Mouse (Mus musculus) embryonic facial prominence, embryonic 10.5 days (tissue): ENCODE measurements at regions not wholly inside any gene's neighbourhood (a gene's known extent, or its start where the extent isn't known, plus 50 kb on each side); places are given as distances from the start of the nearest gene placed in this dataset.

Experiments used
- DNase-seq: peaks from one replicate; pipeline ENCODE4 v3.0.0-alpha.2; 2017; ENCODE audit warnings: low spot score
- H3K27ac ChIP-seq: fragments of 300-500 bp; sonication (generic); replicated peaks from 2 replicates; pipeline ENCODE4 v1.5.1; 2016; ENCODE audit warnings: mild to moderate bottlenecking
- H3K27me3 ChIP-seq: fragments of 300-500 bp; sonication (generic); replicated peaks from 2 replicates; pipeline ENCODE4 v1.6.1; 2016; ENCODE audit warnings: low read depth, mild to moderate bottlenecking; ENCODE audit not compliant: poor library complexity, severe bottlenecking
- H3K36me3 ChIP-seq: fragments of 300-500 bp; sonication (generic); replicated peaks from 2 replicates; pipeline ENCODE4 v1.6.1; 2016; ENCODE audit warnings: mild to moderate bottlenecking, moderate library complexity
- H3K4me1 ChIP-seq: fragments of 300-500 bp; sonication (generic); 2 replicates; pipeline ENCODE4 v1.6.1; 2016
- H3K4me3 ChIP-seq: fragments of 300-500 bp; sonication (generic); 2 replicates; pipeline ENCODE4 v1.5.1; 2016; ENCODE audit warnings: mild to moderate bottlenecking, moderate library complexity
- H3K9me3 ChIP-seq: fragments of 300-500 bp; sonication (generic); 2 replicates; pipeline ENCODE4 v1.6.1; 2016; ENCODE audit warnings: mild to moderate bottlenecking
- WGBS: fragments of 180-500 bp; shearing (Covaris S2); methylation state at CpG from one replicate; pipeline ENCODE4 v1.1.7; 2016; 5-methylcytosine and 5-hydroxymethylcytosine counted together

DNA sequence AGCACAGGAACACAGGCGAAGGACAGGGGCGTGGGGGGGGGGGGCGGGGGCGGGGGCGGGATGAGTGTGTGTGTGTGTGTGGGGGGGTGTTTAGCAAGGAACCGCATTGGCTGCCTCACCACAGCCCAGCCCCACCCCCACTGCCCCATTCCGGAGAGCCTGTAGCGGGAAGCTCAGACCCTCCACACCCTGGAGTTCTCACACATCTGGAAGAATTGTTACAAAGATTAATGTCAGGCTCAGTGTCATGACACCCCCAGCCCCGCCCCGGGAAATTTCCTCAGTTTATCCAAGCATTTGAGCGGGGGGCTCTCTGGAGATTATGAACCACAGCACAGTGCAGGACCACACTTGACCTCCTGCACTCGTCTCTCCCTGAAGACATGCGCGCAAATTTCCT, 106.6 kb upstream of the Smim23 start:
- H3K27me3 ChIP-seq: peaks cover 51% of the 10 kb centered on the region
- no peak overlapping the region for H3K27ac ChIP-seq

GRCm38 (mm10) chr11:32928837-32929236, 104.4 kb upstream of the Smim23 start:
- peaks cover 10% of the 10 kb centered on the region; the same call in 1 of the 2 replicates for H3K9me3 ChIP-seq
- no peak overlapping the region for H3K27ac ChIP-seq
- DNase-seq: no peak
- H3K27me3 ChIP-seq: peaks cover 53% of the 10 kb centered on the region
- no peaks in the 10 kb centered on the region for H3K36me3 ChIP-seq
- no peak overlapping the region for H3K4me3 ChIP-seq
- WGBS: 79% methylated on average over 2 of the region's 2 CpGs
- H3K4me1 ChIP-seq: peaks cover 38% of the 10 kb centered on the region

More for the DNA sequence above, 106.6 kb upstream of the Smim23 start:
- H3K4me3 ChIP-seq: peak overlapping the region; percentile 36
- H3K36me3 ChIP-seq: no peaks in the 10 kb centered on the region
- H3K4me1 ChIP-seq: peaks cover 22% of the 10 kb centered on the region
- peak; percentile 72 for DNase-seq
- H3K9me3 ChIP-seq: peaks cover 10% of the 10 kb centered on the region; the same call in 1 of the 2 replicates
- 10% methylated on average over 14 of the region's 14 CpGs for WGBS

DNA sequence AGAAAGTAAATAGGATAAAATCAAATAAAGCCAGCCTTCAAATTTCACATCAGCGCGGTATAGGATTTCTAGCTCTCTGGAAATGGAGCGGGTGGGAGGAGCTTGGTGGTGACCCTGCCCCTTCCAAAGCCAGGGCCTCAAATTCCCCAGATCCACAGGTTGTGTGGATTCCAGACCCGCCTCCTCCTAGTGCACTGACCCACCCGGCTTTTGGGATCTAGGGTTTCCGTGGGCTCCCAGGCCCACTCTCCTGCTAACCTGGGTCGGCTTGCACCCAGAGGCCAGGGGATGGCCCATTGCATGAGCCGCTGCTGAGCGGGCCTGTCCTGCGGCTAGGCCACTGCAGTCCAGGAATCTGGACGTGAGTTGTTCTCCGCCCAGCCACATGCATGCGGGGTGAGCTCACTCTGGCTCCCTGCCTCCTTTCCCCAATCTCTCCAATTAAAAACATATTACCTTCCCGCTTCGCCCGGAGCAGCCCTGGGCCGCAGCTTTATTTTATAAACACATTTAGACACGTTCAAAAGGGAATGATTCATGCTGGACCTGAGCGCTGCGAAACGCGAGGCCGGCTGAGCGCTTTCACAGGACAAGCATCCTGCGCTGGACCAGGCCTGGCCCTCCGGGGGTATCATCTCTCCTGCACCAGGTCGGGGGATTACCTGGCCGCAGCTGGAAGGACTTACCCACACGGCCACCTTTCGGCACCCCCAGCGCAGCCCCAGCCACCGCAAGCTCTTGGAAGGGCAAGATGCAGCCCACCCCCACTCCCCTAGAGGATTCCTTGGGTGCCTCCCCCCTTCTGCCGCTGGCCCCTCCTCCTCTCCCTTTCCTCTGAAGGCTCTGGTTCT, 101.2 kb upstream of the Smim23 start:
- Histone ChIP-seq H3K27me3 (peaks cover 63% of the 10 kb centered on the region), H3K9me3 (0 out of 2 replicates have a peak, but pooled peaks cover 4% of the 10 kb centered on the region), H3K4me1 (peaks cover 29% of the 10 kb centered on the region), H3K4me3 (peak overlapping the region; percentile 49), H3K27ac (peak overlapping the region; percentile 73), H3K36me3 (no peaks in the 10 kb centered on the region)
- DNase-seq: peak; percentile 74
- WGBS: 2% methylated on average over 33 of the region's 33 CpGs

- H3K9me3 ChIP-seq: 0 out of 2 replicates have a peak, but pooled peaks cover 4% of the 10 kb centered on the region
- no peaks in the 10 kb centered on the region for H3K36me3 ChIP-seq
- H3K27me3 ChIP-seq: peaks cover 57% of the 10 kb centered on the region
- H3K4me1 ChIP-seq: peaks cover 22% of the 10 kb centered on the region
- H3K4me3 ChIP-seq: peak overlapping the region; percentile 49
- DNase-seq: no peak
- H3K27ac ChIP-seq: 0 out of 2 replicates have a peak overlapping the region, but pooled peaks have one; percentile 73
- WGBS: 67% methylated on average over 7 of the region's 7 CpGs
Observed at GRCm38 (mm10) chr11:32924932-32925331, 100.5 kb upstream of the Smim23 start.

GRCm38 (mm10) chr11:32913071-32913470, 88.7 kb upstream of the Smim23 start:
- H3K4me3 ChIP-seq: no peak overlapping the region
- no peak overlapping the region for H3K27ac ChIP-seq
- H3K36me3 ChIP-seq: no peaks in the 10 kb centered on the region
- 0 out of 2 replicates have a peak, but pooled peaks cover 4% of the 10 kb centered on the region for H3K27me3 ChIP-seq
- no peaks in the 10 kb centered on the region for H3K9me3 ChIP-seq
- H3K4me1 ChIP-seq: peaks cover 6% of the 10 kb centered on the region
- no peak for DNase-seq
- WGBS: 81% methylated on average over 3 of the region's 3 CpGs

DNA sequence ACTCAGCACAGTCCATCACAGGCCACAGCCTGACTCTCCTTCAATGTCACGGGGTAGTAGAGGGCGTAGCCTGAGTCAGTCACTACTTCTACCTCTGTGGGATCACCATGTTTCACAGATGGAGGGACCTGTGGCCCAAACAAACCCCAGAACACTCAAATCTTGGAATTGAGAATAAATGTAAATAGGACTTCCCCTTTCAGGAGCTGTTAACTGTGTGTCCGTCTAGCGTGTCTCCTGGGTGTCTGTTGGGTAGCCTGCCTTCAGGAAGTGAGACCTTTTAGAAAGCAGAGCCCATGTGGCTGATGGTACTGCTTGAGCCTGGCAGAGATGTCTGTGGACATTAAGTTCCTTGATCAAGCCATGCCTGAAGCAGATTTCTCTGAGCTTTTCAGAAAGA, 87.4 kb upstream of the Smim23 start:
- H3K4me1 ChIP-seq: peaks cover 13% of the 10 kb centered on the region
- 0 out of 2 replicates have a peak, but pooled peaks cover 4% of the 10 kb centered on the region for H3K27me3 ChIP-seq
- no peaks in the 10 kb centered on the region for H3K36me3 ChIP-seq
- no peak overlapping the region for H3K27ac ChIP-seq
- WGBS: 82% methylated on average over 4 of the region's 4 CpGs
- H3K9me3 ChIP-seq: no peaks in the 10 kb centered on the region
- DNase-seq: no peak
- no peak overlapping the region for H3K4me3 ChIP-seq

DNA sequence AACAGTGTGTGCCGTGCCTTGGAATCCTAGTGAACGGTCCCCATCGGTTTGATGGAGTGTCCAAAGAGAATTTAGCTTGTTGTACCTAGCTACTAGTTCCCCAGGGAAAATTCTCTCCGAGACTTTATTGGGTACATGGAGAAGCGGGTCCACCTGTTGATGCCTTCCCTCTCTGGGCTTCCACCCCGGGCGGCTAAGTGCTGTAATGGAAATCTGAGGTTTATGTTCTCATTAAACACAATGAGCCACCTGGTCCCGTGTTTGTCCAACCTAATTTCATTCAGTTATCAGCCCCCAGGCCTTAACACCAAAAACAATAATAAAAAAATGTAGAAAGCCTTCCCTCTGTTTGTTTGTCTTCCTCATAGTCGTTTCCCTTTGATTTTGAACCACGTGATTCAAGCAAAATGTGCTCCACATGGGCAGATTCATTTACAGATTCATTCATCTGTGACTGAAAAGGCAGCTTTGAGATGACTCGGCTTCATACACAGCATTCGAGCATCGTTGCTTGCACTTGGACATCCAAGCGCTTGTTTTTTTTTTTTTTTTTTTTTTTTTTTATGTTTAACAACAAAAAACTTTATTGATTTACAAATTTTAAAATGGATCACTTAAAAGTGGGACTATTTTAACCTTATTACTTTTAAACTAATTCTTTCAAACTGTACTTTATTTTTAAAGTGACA, 84.5 kb upstream of the Smim23 start:
- no peaks in the 10 kb centered on the region for H3K36me3 ChIP-seq
- no peak overlapping the region for H3K27ac ChIP-seq
- no peak overlapping the region for H3K4me3 ChIP-seq
- WGBS: 79% methylated on average over 14 of the region's 14 CpGs
- peaks cover 13% of the 10 kb centered on the region for H3K4me1 ChIP-seq
- H3K27me3 ChIP-seq: 0 out of 2 replicates have a peak, but pooled peaks cover 4% of the 10 kb centered on the region
- no peaks in the 10 kb centered on the region for H3K9me3 ChIP-seq
- no peak for DNase-seq

- Histone ChIP-seq H3K4me3 (no peak overlapping the region), H3K27me3 (0 out of 2 replicates have a peak, but pooled peaks cover 4% of the 10 kb centered on the region), H3K27ac (no peak overlapping the region), H3K4me1 (peaks cover 20% of the 10 kb centered on the region), H3K9me3 (no peaks in the 10 kb centered on the region), H3K36me3 (no peaks in the 10 kb centered on the region)
- WGBS: 62% methylated on average over 10 of the region's 10 CpGs
- DNase-seq: no peak
Observed at GRCm38 (mm10) chr11:32907520-32908233, 83.3 kb upstream of the Smim23 start.

- peaks cover 35% of the 10 kb centered on the region for H3K4me1 ChIP-seq
- H3K9me3 ChIP-seq: no peaks in the 10 kb centered on the region
- H3K36me3 ChIP-seq: no peaks in the 10 kb centered on the region
- no peak overlapping the region for H3K27ac ChIP-seq
- DNase-seq: no peak
- H3K4me3 ChIP-seq: no peak overlapping the region
- 0 out of 2 replicates have a peak, but pooled peaks cover 4% of the 10 kb centered on the region for H3K27me3 ChIP-seq
Observed at GRCm38 (mm10) chr11:32903970-32904369, 79.6 kb upstream of the Smim23 start.

GRCm38 (mm10) chr11:32903389-32903788, 79.0 kb upstream of the Smim23 start:
- H3K4me1 ChIP-seq: peaks cover 38% of the 10 kb centered on the region

GRCm38 (mm10) chr11:32902923-32903322, 78.5 kb upstream of the Smim23 start:
- no peak overlapping the region for H3K27ac ChIP-seq
- H3K4me1 ChIP-seq: peaks cover 36% of the 10 kb centered on the region
- 56% methylated on average over 10 of the region's 10 CpGs for WGBS
- no peak overlapping the region for H3K4me3 ChIP-seq
- no peaks in the 10 kb centered on the region for H3K9me3 ChIP-seq
- H3K27me3 ChIP-seq: no peaks in the 10 kb centered on the region
- no peaks in the 10 kb centered on the region for H3K36me3 ChIP-seq
- no peak for DNase-seq

More at GRCm38 (mm10) chr11:32903389-32903788, 79.0 kb upstream of the Smim23 start:
- no peak for DNase-seq
- 89% methylated on average over 3 of the region's 3 CpGs for WGBS
- Histone ChIP-seq H3K36me3 (no peaks in the 10 kb centered on the region), H3K4me3 (no peak overlapping the region), H3K9me3 (no peaks in the 10 kb centered on the region), H3K27ac (no peak overlapping the region), H3K27me3 (0 out of 2 replicates have a peak, but pooled peaks cover under 1% of the 10 kb centered on the region)

GRCm38 (mm10) chr11:32900437-32900836, 76.0 kb upstream of the Smim23 start:
- no peak for DNase-seq
- no peak overlapping the region for H3K27ac ChIP-seq

More at GRCm38 (mm10) chr11:32900437-32900836, 76.0 kb upstream of the Smim23 start:
- Histone ChIP-seq H3K36me3 (no peaks in the 10 kb centered on the region), H3K4me1 (peaks cover 31% of the 10 kb centered on the region), H3K27me3 (no peaks in the 10 kb centered on the region), H3K9me3 (no peaks in the 10 kb centered on the region), H3K4me3 (no peak overlapping the region)
- 79% methylated on average over 6 of the region's 6 CpGs for WGBS
